Mouse (Mus musculus): ENCODE data around the gene Pbx2. TPM values are rescaled to one million over a fixed set of nuclear protein-coding genes. Genes with fewer than 3 reads are reported as not detected.
A peak's percentile ranks its signal among the peaks of the same experiment; 100 is the strongest.

The Pbx2 gene
- polyA plus RNA-seq, 1 experiment: 21.6 TPM

DNA sequence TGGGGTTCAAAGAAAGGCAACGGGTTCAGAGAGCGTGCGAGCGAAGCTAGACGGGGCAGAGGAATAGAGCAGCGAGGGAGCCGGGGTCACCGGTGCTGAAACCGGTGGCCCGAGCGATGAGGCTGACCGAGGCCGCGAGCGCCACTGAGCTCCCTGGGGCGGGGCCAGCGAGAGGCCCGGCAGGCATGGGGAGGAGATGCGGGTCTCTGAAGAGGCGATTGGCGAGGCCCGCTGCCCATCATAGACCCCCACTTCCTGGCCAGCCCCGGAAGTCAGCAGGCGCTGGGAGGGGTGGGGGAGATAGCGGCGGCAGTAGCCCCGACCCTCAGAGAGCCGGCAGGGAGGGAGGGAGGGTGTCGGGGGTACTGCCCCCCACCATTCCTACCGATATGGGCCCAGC, 14.5 kb downstream of the Pbx2 start:
- H3K79me2 ChIP-seq (ENCODE audit: control insufficient read depth, insufficient read depth): peaks cover 42% of the 10 kb centered on the region
- no peak for TF ChIP-seq MYOG (IDR thresholded peaks at IDR 0.05; ENCODE audit: control insufficient read depth in 1 of 3, insufficient read depth in 1 of 3, insufficient read length in 2 of 3, low read depth in 2 of 3)
- TF ChIP-seq POLR2AphosphoS2 (IDR thresholded peaks at IDR 0.05; ENCODE audit: insufficient read length, low read depth): peak; percentile 90
- TF ChIP-seq POLR2A (IDR thresholded peaks at IDR 0.05; ENCODE audit: insufficient read length, low read depth): peak; percentile 94
- no peak for TF ChIP-seq CEBPB (IDR thresholded peaks at IDR 0.05; ENCODE audit: insufficient read depth, poor library complexity, severe bottlenecking)
- no peak for TF ChIP-seq USF1 (IDR thresholded peaks at IDR 0.05; ENCODE audit: low read depth)
- peak overlapping the region; percentile 47 for H3ac ChIP-seq (ENCODE audit: control insufficient read depth, insufficient read length)
- H3K4me3 ChIP-seq: peak overlapping the region; percentile 90
- no peaks in the 10 kb centered on the region for H3K36me3 ChIP-seq (ENCODE audit: control insufficient read depth, insufficient read depth)
- H3K27me3 ChIP-seq (ENCODE audit: control insufficient read depth, insufficient read depth, insufficient read length): no peaks in the 10 kb centered on the region
- H3K4me2 ChIP-seq (ENCODE audit: low read depth): peak overlapping the region; percentile 99

DNA sequence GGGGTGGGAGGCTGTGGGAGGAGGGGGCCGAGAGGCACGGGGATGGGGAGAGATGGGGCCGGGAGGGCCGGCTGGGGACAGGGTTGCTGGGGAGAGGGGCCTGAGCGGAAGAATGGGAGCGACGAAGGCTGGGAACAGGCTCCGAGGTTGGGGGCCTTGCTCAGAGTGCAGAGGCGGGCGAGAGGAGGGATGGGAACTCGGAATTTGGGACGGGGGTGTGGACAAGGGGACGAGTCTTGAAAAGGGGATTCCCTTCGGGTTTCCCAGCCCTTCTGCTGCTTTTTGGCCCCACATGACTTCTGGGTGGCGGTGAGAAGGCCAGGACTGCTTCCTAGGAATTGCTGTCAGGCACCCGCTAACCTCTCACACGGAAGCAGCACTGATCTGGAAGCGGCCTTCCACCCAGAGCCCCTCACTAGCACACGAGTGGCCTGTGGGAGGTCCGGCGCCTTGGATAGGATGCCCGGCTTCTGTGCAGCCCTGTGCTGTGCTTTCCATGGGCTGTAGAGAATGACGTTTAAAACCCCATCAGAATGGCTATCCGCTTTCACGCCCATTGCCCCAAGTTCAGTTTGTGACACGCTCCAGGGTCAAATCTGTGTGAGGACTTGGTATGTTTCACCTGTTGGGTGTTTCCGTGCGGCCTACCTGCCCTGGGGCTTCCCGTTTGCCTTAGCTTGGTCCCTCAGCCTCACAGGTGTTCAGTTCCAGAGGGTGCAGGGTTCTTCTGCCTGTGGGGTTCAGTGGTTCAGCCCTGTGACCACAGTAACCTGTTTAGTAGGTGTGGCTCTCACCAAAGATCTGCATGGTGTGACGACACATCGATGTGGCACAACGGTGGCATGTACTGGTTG, 15.3 kb downstream of the Pbx2 start:
- Histone ChIP-seq H3K4me3 (peak overlapping the region; percentile 90), H3K79me2 (ENCODE audit: control insufficient read depth, insufficient read depth) (peaks cover 42% of the 10 kb centered on the region), H3K4me2 (ENCODE audit: low read depth) (peak overlapping the region; percentile 82), H3K27me3 (ENCODE audit: control insufficient read depth, insufficient read depth, insufficient read length) (no peaks in the 10 kb centered on the region), H3K36me3 (ENCODE audit: control insufficient read depth, insufficient read depth) (no peaks in the 10 kb centered on the region), H3ac (ENCODE audit: control insufficient read depth, insufficient read length) (peak overlapping the region; percentile 47)
- TF ChIP-seq REST (IDR thresholded peaks at IDR 0.05; ENCODE audit: insufficient read depth, insufficient read length): no peak
- TF ChIP-seq TCF3 (IDR thresholded peaks at IDR 0.05; ENCODE audit: insufficient read length, low read depth): no peak
- no peak for TF ChIP-seq MAX (IDR thresholded peaks at IDR 0.05; ENCODE audit: low read depth)
- no peak for TF ChIP-seq CEBPB (IDR thresholded peaks at IDR 0.05; ENCODE audit: insufficient read depth, poor library complexity, severe bottlenecking)
- no peak for TF ChIP-seq POLR2A (IDR thresholded peaks at IDR 0.05; ENCODE audit: insufficient read length, low read depth)
- TF ChIP-seq POLR2AphosphoS2 (IDR thresholded peaks at IDR 0.05; ENCODE audit: insufficient read length, low read depth): no peak
- TF ChIP-seq SRF (IDR thresholded peaks at IDR 0.05; ENCODE audit: control insufficient read depth, insufficient read length, low read depth): no peak
- no peak for TF ChIP-seq TCF12 (IDR thresholded peaks at IDR 0.05; ENCODE audit: insufficient read depth, poor library complexity, severe bottlenecking)
- no peak for TF ChIP-seq MYOD1 (IDR thresholded peaks at IDR 0.05; ENCODE audit: control insufficient read depth in 1 of 3, insufficient read length in 2 of 3, low read depth in 2 of 3)
- TF ChIP-seq MYOG (IDR thresholded peaks at IDR 0.05; ENCODE audit: control insufficient read depth in 1 of 3, insufficient read depth in 1 of 3, insufficient read length in 2 of 3, low read depth in 2 of 3): no peak
- TF ChIP-seq E2F4 (IDR thresholded peaks at IDR 0.05; ENCODE audit: insufficient read depth): no peak

DNA sequence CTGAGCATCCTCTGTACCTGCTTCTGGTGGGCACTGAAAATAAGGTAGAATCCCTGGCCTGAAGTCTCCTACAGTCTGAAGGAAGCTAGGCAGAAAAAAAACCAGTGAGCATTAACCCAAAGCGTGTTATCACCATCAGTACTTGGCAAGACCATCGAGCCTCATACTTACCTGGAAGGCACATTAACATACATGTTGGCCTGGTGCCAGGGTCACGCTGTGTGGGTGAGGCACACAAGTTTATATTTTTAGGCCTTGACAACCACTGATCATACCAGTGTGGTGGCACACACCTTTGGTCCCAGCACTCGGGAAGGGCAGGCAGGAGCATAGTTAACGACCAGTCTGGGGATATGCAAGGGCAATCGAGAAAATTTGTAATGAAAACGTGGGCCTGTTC, 16.9 kb downstream of the Pbx2 start:
- H3K27me3 ChIP-seq (ENCODE audit: control insufficient read depth, insufficient read depth, insufficient read length): no peaks in the 10 kb centered on the region
- H3K36me3 ChIP-seq (ENCODE audit: control insufficient read depth, insufficient read depth): no peaks in the 10 kb centered on the region
- H3K4me3 ChIP-seq: no peak overlapping the region
- TF ChIP-seq SRF (IDR thresholded peaks at IDR 0.05; ENCODE audit: control insufficient read depth, insufficient read length, low read depth) (no peak), MYOG (IDR thresholded peaks at IDR 0.05; ENCODE audit: control insufficient read depth in 1 of 3, insufficient read depth in 1 of 3, insufficient read length in 2 of 3, low read depth in 2 of 3) (no peak), MYOD1 (IDR thresholded peaks at IDR 0.05; ENCODE audit: control insufficient read depth in 1 of 3, insufficient read length in 2 of 3, low read depth in 2 of 3) (no peak), TCF12 (IDR thresholded peaks at IDR 0.05; ENCODE audit: insufficient read depth, poor library complexity, severe bottlenecking) (no peak), POLR2AphosphoS2 (IDR thresholded peaks at IDR 0.05; ENCODE audit: insufficient read length, low read depth) (no peak), REST (IDR thresholded peaks at IDR 0.05; ENCODE audit: insufficient read depth, insufficient read length) (no peak), CEBPB (IDR thresholded peaks at IDR 0.05; ENCODE audit: insufficient read depth, poor library complexity, severe bottlenecking) (no peak)
- peaks cover 33% of the 10 kb centered on the region for H3K79me2 ChIP-seq (ENCODE audit: control insufficient read depth, insufficient read depth)
- no peak overlapping the region for H3ac ChIP-seq (ENCODE audit: control insufficient read depth, insufficient read length)
- H3K4me2 ChIP-seq (ENCODE audit: low read depth): no peak overlapping the region

- no peak overlapping the region for H3ac ChIP-seq (ENCODE audit: control insufficient read depth, insufficient read length)
- peaks cover 28% of the 10 kb centered on the region for H3K79me2 ChIP-seq (ENCODE audit: control insufficient read depth, insufficient read depth)
- no peak overlapping the region for H3K4me3 ChIP-seq
- no peak for TF ChIP-seq MAX (IDR thresholded peaks at IDR 0.05; ENCODE audit: low read depth)
- TF ChIP-seq SRF (IDR thresholded peaks at IDR 0.05; ENCODE audit: control insufficient read depth, insufficient read length, low read depth): no peak
- no peak for TF ChIP-seq REST (IDR thresholded peaks at IDR 0.05; ENCODE audit: insufficient read depth, insufficient read length)
- no peak for TF ChIP-seq USF1 (IDR thresholded peaks at IDR 0.05; ENCODE audit: low read depth)
- no peak for TF ChIP-seq MYOD1 (IDR thresholded peaks at IDR 0.05; ENCODE audit: control insufficient read depth in 1 of 3, insufficient read length in 2 of 3, low read depth in 2 of 3)
- peaks cover 3% of the 10 kb centered on the region for H3K36me3 ChIP-seq (ENCODE audit: control insufficient read depth, insufficient read depth)
- no peak overlapping the region for H3K4me2 ChIP-seq (ENCODE audit: low read depth)
- no peaks in the 10 kb centered on the region for H3K27me3 ChIP-seq (ENCODE audit: control insufficient read depth, insufficient read depth, insufficient read length)
Measured at GRCm38 (mm10) chr17:34611050-34611449, 20.0 kb downstream of the Pbx2 start.

GRCm38 (mm10) chr17:34613054-34613645, 22.1 kb downstream of the Pbx2 start:
- no peak for TF ChIP-seq MYOD1 (IDR thresholded peaks at IDR 0.05; ENCODE audit: control insufficient read depth in 1 of 3, insufficient read length in 2 of 3, low read depth in 2 of 3)
- no peaks in the 10 kb centered on the region for H3K27me3 ChIP-seq (ENCODE audit: control insufficient read depth, insufficient read depth, insufficient read length)
- no peak overlapping the region for H3ac ChIP-seq (ENCODE audit: control insufficient read depth, insufficient read length)
- peaks cover 3% of the 10 kb centered on the region for H3K36me3 ChIP-seq (ENCODE audit: control insufficient read depth, insufficient read depth)
- no peak overlapping the region for H3K4me3 ChIP-seq
- H3K79me2 ChIP-seq (ENCODE audit: control insufficient read depth, insufficient read depth): peaks cover 7% of the 10 kb centered on the region
- no peak overlapping the region for H3K4me2 ChIP-seq (ENCODE audit: low read depth)

Data from myocyte (in vitro differentiated cells).